Mouse (Mus musculus) MEL (cell line): ENCODE data around the gene Gm20388. TPM values are rescaled to one million over a fixed set of nuclear protein-coding genes. Genes with fewer than 3 reads are reported as not detected.

Experiments used
- DNase-seq: peaks from one replicate; pipeline ENCODE4 v3.0.0; 2011; ENCODE audit warnings: low read depth, low spot score
- H3K27ac ChIP-seq: 2 replicates; pipeline ENCODE4 v1.5.1; 2012; ENCODE audit warnings: low read depth, mild to moderate bottlenecking, control low read depth, low read length, moderate library complexity; ENCODE audit not compliant: control insufficient read depth
- H3K27me3 ChIP-seq, 2 experiments: fragments of 150-350 bp in 1 of 2; sonication (generic) in 1 of 2; 2 replicates each; pipeline ENCODE4 v1.6.1; 2012; ENCODE audit warnings: low read length in 2 of 2, mild to moderate bottlenecking in 2 of 2, improper control_type of control experiment in 1 of 2, moderate library complexity in 1 of 2; ENCODE audit not compliant: insufficient read depth in 2 of 2, control insufficient read depth in 1 of 2
- H3K36me3 ChIP-seq, 2 experiments: 2 replicates each; pipeline ENCODE4 v1.6.1; 2012 to 2014; ENCODE audit warnings: low read length in 2 of 2, improper control_type of control experiment in 1 of 2, inconsistent platforms in 1 of 2, mild to moderate bottlenecking in 1 of 2; ENCODE audit not compliant: insufficient read depth in 2 of 2, control insufficient read depth in 1 of 2
- H3K4me1 ChIP-seq, 2 experiments: fragments of 150-350 bp in 1 of 2; sonication (generic) in 1 of 2; 2 replicates each; pipeline ENCODE4 v1.6.1; 2012; ENCODE audit warnings: low read length in 2 of 2, improper control_type of control experiment in 1 of 2, mild to moderate bottlenecking in 1 of 2; ENCODE audit not compliant: insufficient read depth in 2 of 2, control insufficient read depth in 1 of 2
- H3K4me3 ChIP-seq, 2 experiments: fragments of 150-350 bp in 1 of 2; sonication (generic) in 1 of 2; 2 replicates each; pipeline ENCODE4 v1.5.1; 2012; ENCODE audit warnings: low read depth in 2 of 2, low read length in 2 of 2, mild to moderate bottlenecking in 2 of 2, moderate library complexity in 2 of 2, control low read depth in 1 of 2, improper control_type of control experiment in 1 of 2; ENCODE audit not compliant: control insufficient read depth in 1 of 2, insufficient read depth in 1 of 2
- H3K79me2 ChIP-seq: 2 replicates; pipeline ENCODE4 v1.6.1; 2012; ENCODE audit warnings: mild to moderate bottlenecking, low read length, moderate library complexity; ENCODE audit not compliant: control insufficient read depth, poor library complexity, insufficient read depth
- H3K9ac ChIP-seq: 2 replicates; pipeline ENCODE4 v1.6.1; 2012; ENCODE audit warnings: low read depth, mild to moderate bottlenecking, control low read depth, low read length, moderate library complexity; ENCODE audit not compliant: control insufficient read depth, poor library complexity, severe bottlenecking
- H3K9me3 ChIP-seq: fragments of 150-350 bp; sonication (generic); replicated peaks from 2 replicates; pipeline ENCODE4 v1.6.1; 2012; ENCODE audit warnings: mild to moderate bottlenecking, low read length, improper control_type of control experiment, moderate library complexity; ENCODE audit not compliant: insufficient read depth
- BHLHE40 ChIP-seq: IDR thresholded peaks from 2 replicates; pipeline ENCODE4 v1.6.1; 2012; ENCODE audit warnings: low read depth, mild to moderate bottlenecking, inconsistent platforms, low read length, improper control_type of control experiment, borderline replicate concordance
- CTCF ChIP-seq, 3 experiments: IDR thresholded peaks in 2 of 3; conservative IDR thresholded peaks in 1 of 3; 2 replicates each; pipeline ENCODE4 v1.5.1; 2011 to 2012; ENCODE audit warnings: low read length in 3 of 3, low read depth in 2 of 3, mild to moderate bottlenecking in 2 of 3, improper control_type of control experiment in 1 of 3, inconsistent platforms in 1 of 3, mixed read lengths in 1 of 3, moderate library complexity in 1 of 3; ENCODE audit not compliant: control insufficient read depth in 1 of 3, insufficient read depth in 1 of 3, poor library complexity in 1 of 3, severe bottlenecking in 1 of 3
- ELF1 ChIP-seq: IDR thresholded peaks from 2 replicates; pipeline ENCODE4 v1.6.1; 2014; ENCODE audit warnings: low read depth, mild to moderate bottlenecking, inconsistent platforms, low read length, improper control_type of control experiment, moderate library complexity
- EP300 ChIP-seq, 2 experiments: IDR thresholded peaks; 2 replicates each; pipeline ENCODE4 v1.6.1; 2011; ENCODE audit warnings: improper control_type of control experiment in 2 of 2, low read length in 2 of 2, low read depth in 1 of 2, mild to moderate bottlenecking in 1 of 2
- ETS1 ChIP-seq: IDR thresholded peaks from 2 replicates; pipeline ENCODE4 v1.6.1; 2012; ENCODE audit warnings: low read depth, mild to moderate bottlenecking, inconsistent platforms, low read length, improper control_type of control experiment, moderate library complexity
- GATA1 ChIP-seq: IDR thresholded peaks from 2 replicates; pipeline ENCODE4 v1.6.1; 2011; ENCODE audit warnings: low read depth, low read length, improper control_type of control experiment
- HCFC1 ChIP-seq: IDR thresholded peaks from 2 replicates; pipeline ENCODE4 v1.6.1; 2012; ENCODE audit warnings: low read depth, mild to moderate bottlenecking, inconsistent platforms, low read length, improper control_type of control experiment, moderate library complexity
- JUND ChIP-seq: IDR thresholded peaks from 2 replicates; pipeline ENCODE4 v1.6.1; 2011; ENCODE audit warnings: low read depth, mild to moderate bottlenecking, improper control_type of control experiment, low read length
- MAFK ChIP-seq: IDR thresholded peaks from 2 replicates; pipeline ENCODE4 v1.6.1; 2011; ENCODE audit warnings: low read depth, mild to moderate bottlenecking, low read length, improper control_type of control experiment, borderline replicate concordance
- MAZ ChIP-seq: IDR thresholded peaks from 2 replicates; pipeline ENCODE4 v1.6.1; 2012; ENCODE audit warnings: low read depth, mild to moderate bottlenecking, inconsistent platforms, low read length, improper control_type of control experiment
- MEF2A ChIP-seq: IDR thresholded peaks from 2 replicates; pipeline ENCODE4 v1.6.1; 2014; ENCODE audit warnings: low read depth, mild to moderate bottlenecking, inconsistent platforms, low read length, improper control_type of control experiment; ENCODE audit not compliant: poor library complexity, insufficient replicate concordance, severe bottlenecking; ENCODE audit errors: extremely low read depth
- MYC ChIP-seq: IDR thresholded peaks from 2 replicates; pipeline ENCODE4 v1.6.1; 2011; ENCODE audit warnings: low read depth, mild to moderate bottlenecking, low read length, improper control_type of control experiment, moderate library complexity
- POLR2AphosphoS2 ChIP-seq: IDR thresholded peaks from 2 replicates; pipeline ENCODE4 v1.6.1; 2011; ENCODE audit warnings: low read length, improper control_type of control experiment
- RAD21 ChIP-seq: IDR thresholded peaks from 2 replicates; pipeline ENCODE4 v1.6.1; 2011; ENCODE audit warnings: mild to moderate bottlenecking, low read depth, low read length, improper control_type of control experiment
- RCOR1 ChIP-seq: IDR thresholded peaks from 2 replicates; pipeline ENCODE4 v1.6.1; 2012; ENCODE audit warnings: low read depth, mild to moderate bottlenecking, inconsistent platforms, low read length, improper control_type of control experiment
- SMC3 ChIP-seq: IDR thresholded peaks from 2 replicates; pipeline ENCODE4 v1.6.1; 2011; ENCODE audit warnings: low read depth, low read length, improper control_type of control experiment
- TAL1 ChIP-seq: IDR thresholded peaks from 2 replicates; pipeline ENCODE4 v1.6.1; 2012; ENCODE audit warnings: mild to moderate bottlenecking, inconsistent platforms, low read length, moderate library complexity, mixed read lengths
- TBP ChIP-seq: IDR thresholded peaks from 2 replicates; pipeline ENCODE4 v1.8.0; 2011; ENCODE audit warnings: low read depth, low read length, improper control_type of control experiment
- TCF12 ChIP-seq: IDR thresholded peaks from 2 replicates; pipeline ENCODE4 v1.6.1; 2014; ENCODE audit warnings: low read depth, mild to moderate bottlenecking, inconsistent platforms, low read length, improper control_type of control experiment, moderate library complexity
- UBTF ChIP-seq: IDR thresholded peaks from 2 replicates; pipeline ENCODE4 v1.6.1; 2012; ENCODE audit warnings: low read depth, mild to moderate bottlenecking, inconsistent platforms, low read length, improper control_type of control experiment, moderate library complexity, borderline replicate concordance; ENCODE audit not compliant: insufficient read depth
- USF2 ChIP-seq, 2 experiments: IDR thresholded peaks; 2 replicates each; pipeline ENCODE4 v1.6.1; 2011 to 2012; ENCODE audit warnings: improper control_type of control experiment in 2 of 2, low read length in 2 of 2, borderline replicate concordance in 1 of 2, inconsistent platforms in 1 of 2, low read depth in 1 of 2, mild to moderate bottlenecking in 1 of 2; ENCODE audit not compliant: insufficient read depth in 1 of 2
- ZC3H11A ChIP-seq: IDR thresholded peaks from 2 replicates; pipeline ENCODE4 v1.6.1; 2012; ENCODE audit warnings: low read depth, mild to moderate bottlenecking, inconsistent platforms, low read length, improper control_type of control experiment
- ZNF384 ChIP-seq: IDR thresholded peaks from 2 replicates; pipeline ENCODE4 v1.6.1; 2012; ENCODE audit warnings: low read depth, mild to moderate bottlenecking, inconsistent platforms, low read length, improper control_type of control experiment
- polyA plus RNA-seq, 2 experiments: library from polyadenylated mRNA; stranded (reverse) in 1 of 2; unstranded in 1 of 2; fragments of >175 nt in 1 of 2; fragments of >200 nt in 1 of 2; gene quantifications; 2 replicates each; pipeline versions ENCODE4 v1.2.1 to v1.2.4; 2012; ENCODE audit warnings: low replicate concordance in 2 of 2, low read depth in 1 of 2; ENCODE audit not compliant: insufficient read length in 2 of 2, insufficient read depth in 1 of 2, missing spikeins in 1 of 2
- total RNA-seq: library from RNA; depleted of rRNA; stranded (reverse); fragments of 300-350 nt; gene quantifications from 2 replicates; pipeline ENCODE4 v1.2.3, GENCODE M21; 2012

Gm20388 gene
- total and polyA plus RNA-seq, 3 experiments, result 11.1 to 17.8 TPM; not detected in 1

- peak; percentile 85 for DNase-seq
- H3K27ac ChIP-seq, result peak overlapping the region; percentile 46
- no peaks in the 10 kb centered on the region for H3K79me2 ChIP-seq
Observed at GRCm38 (mm10) chr8:123415967-123416943, 3505.6 kb downstream of the Gm20388 start.

GRCm38 (mm10) chr8:123416944-123417555 lies 3506.4 kb downstream of the Gm20388 start:
- no peak overlapping the region for H3K9ac ChIP-seq
- peak; percentile 32 for DNase-seq
- no peak for TF ChIP-seq UBTF
- TF ChIP-seq SMC3, result no peak
- no peak for TF ChIP-seq TBP
- TF ChIP-seq ZNF384, result no peak
- TF ChIP-seq USF2 (IDR thresholded peaks at IDR 0.05; ENCODE audit: borderline replicate concordance in 1 of 2, insufficient read depth in 1 of 2, low read depth in 1 of 2, low read length in 2 of 2), result no peak
- TF ChIP-seq MEF2A, result no peak
- no peak for TF ChIP-seq MAFK
- no peak for TF ChIP-seq ETS1
- no peak for TF ChIP-seq JUND
- no peak for TF ChIP-seq RAD21
- peaks cover 0 to 8% of the 10 kb centered on the region in 2 experiments; a peak in 2 of 4 replicates for H3K36me3 ChIP-seq
- peak overlapping the region; percentile 34; the same call in 1 of the 2 replicates for H3K27ac ChIP-seq
- no peak overlapping the region for H3K4me3 ChIP-seq
- no peaks in the 10 kb centered on the region for H3K79me2 ChIP-seq
- H3K9me3 ChIP-seq, result no peaks in the 10 kb centered on the region
- H3K4me1 ChIP-seq, result peaks cover 2 to 19% of the 10 kb centered on the region in 2 experiments
- H3K27me3 ChIP-seq, result no peaks in the 10 kb centered on the region

More at GRCm38 (mm10) chr8:123415967-123416943, 3505.6 kb downstream of the Gm20388 start:
- H3K4me3 ChIP-seq, result no peak overlapping the region
- no peaks in the 10 kb centered on the region for H3K9me3 ChIP-seq
- 0 out of 2 replicates have a peak overlapping the region, but pooled peaks have one; percentile 7 for H3K9ac ChIP-seq
- TF ChIP-seq CTCF (IDR thresholded peaks at IDR 0.05 in 2 of 3, conservative IDR thresholded peaks at IDR 0.05 in 1 of 3; ENCODE audit: control insufficient read depth in 1 of 3, insufficient read depth in 1 of 3, low read depth in 2 of 3, low read length in 3 of 3, poor library complexity in 1 of 3, severe bottlenecking in 1 of 3) (peak; percentile 54 to 92 (median 58)), TAL1 (peak; percentile 54), POLR2AphosphoS2 (no peak), RAD21 (peak; percentile 45), RCOR1 (peak; percentile 43), ETS1 (peak; percentile 29; the same call in 1 of the 2 replicates), TCF12 (peak; percentile 69), UBTF (no peak), MYC (peak; percentile 63; the same call in 1 of the 2 replicates), TBP (peak; percentile 90), HCFC1 (0 out of 2 replicates have a peak, but pooled peaks have one; percentile 28), BHLHE40 (no peak), EP300 (IDR thresholded peaks at IDR 0.05; ENCODE audit: low read depth in 1 of 2, low read length in 2 of 2) (peak; percentile 41 to 68; a peak in 3 of 4 replicates), USF2 (IDR thresholded peaks at IDR 0.05; ENCODE audit: borderline replicate concordance in 1 of 2, insufficient read depth in 1 of 2, low read depth in 1 of 2, low read length in 2 of 2) (no peak), ZC3H11A (0 out of 2 replicates have a peak, but pooled peaks have one; percentile 17), ELF1 (no peak), GATA1 (peak; percentile 5; the same call in 1 of the 2 replicates), SMC3 (peak; percentile 62), MAZ (peak; percentile 93; the same call in 1 of the 2 replicates), ZNF384 (peak; percentile 57)
- H3K36me3 ChIP-seq, result peaks cover 0 to 12% of the 10 kb centered on the region in 2 experiments; a peak in 2 of 4 replicates
- H3K4me1 ChIP-seq, result peaks cover 0 to 25% of the 10 kb centered on the region in 2 experiments; a peak in 3 of 4 replicates
- H3K27me3 ChIP-seq, result no peaks in the 10 kb centered on the region
